Mouse (Mus musculus) thymus, postnatal 36 days (tissue): ENCODE results near the gene Tet1.
A peak's percentile ranks its signal among the peaks of the same experiment; 100 is the strongest.

Source experiments
- DNase-seq, 2 experiments: peaks; one replicate each; pipeline ENCODE4 v3.0.0; 2022; ENCODE audit warnings: mixed read lengths in 2 of 2

Tet1 gene

GRCm38 (mm10) chr10:62891025-62891424, 17.8 kb downstream of the Tet1 start:
- DNase-seq: no peak

DNA sequence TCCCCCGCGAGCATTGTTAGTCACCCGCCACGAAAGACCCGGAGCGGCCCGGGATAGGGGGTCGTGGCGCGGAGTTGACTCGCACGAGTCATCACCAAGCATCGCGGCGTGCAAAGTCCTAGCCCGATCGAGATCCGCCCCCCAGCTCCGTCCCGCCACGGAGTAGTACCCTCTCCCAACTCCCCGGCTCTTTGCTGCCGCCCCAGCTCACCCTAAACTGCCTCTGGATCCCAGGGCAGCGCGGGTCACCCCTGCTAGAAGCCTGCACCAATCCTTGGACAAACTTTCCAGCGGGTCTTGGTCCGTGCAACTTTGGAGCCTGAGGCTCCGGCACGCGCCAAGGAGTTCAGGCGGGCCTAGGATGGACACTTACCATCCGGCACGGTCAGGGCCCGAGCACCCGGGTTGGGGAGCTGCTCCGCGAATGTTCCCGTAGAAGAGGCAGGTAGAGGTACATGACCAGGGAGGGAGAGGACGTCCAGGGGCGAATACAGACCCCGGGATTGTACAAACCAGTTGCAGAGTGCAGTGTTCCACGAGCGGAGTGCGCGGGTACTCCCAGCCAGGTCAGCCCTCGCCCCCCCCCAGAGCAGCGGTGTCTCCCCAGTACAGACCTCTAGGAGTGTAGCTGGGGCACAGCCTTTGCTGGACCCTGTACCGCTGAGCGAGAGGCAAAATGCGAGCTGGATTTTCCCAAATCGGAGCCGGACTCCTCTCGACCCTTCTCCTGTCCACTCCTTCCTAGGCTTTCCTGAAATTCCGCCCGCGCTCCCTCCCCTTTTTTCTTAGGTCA, 21.8 kb downstream of the Tet1 start:
- peak; percentile 18 to 28 for DNase-seq

- peak in 1 of 2 experiments; percentile 7 for DNase-seq
Observed at GRCm38 (mm10) chr10:62885969-62886798, 22.6 kb downstream of the Tet1 start.

GRCm38 (mm10) chr10:62885460-62885859, 23.3 kb downstream of the Tet1 start:
- DNase-seq: no peak

GRCm38 (mm10) chr10:62884517-62884916, 24.3 kb downstream of the Tet1 start:
- no peak for DNase-seq

GRCm38 (mm10) chr10:62883933-62884372, 24.8 kb downstream of the Tet1 start:
- no peak for DNase-seq

GRCm38 (mm10) chr10:62881211-62881610, 27.6 kb downstream of the Tet1 start:
- peak; percentile 27 to 34 for DNase-seq

GRCm38 (mm10) chr10:62878056-62878455, 30.7 kb downstream of the Tet1 start:
- DNase-seq: no peak

DNA sequence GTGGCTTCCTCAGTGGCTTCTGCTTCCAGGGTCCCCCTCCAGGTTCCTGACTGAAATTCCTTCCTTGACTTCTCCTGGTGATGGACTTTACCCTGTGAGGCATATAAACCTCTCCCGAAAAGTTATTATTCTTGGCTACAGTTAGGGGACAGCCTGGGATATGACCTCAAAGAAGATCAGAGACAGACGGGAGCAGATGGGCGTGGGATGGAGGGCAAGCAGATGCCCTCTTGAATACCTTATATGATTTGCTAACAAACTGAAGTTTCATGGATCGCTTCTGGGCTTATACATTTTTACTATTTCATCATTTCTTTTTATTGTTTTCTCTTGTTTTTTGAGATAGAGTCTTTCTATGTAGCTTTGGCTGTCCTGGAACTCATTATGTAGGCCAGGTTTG, 33.2 kb downstream of the Tet1 start:
- no peak for DNase-seq

DNA sequence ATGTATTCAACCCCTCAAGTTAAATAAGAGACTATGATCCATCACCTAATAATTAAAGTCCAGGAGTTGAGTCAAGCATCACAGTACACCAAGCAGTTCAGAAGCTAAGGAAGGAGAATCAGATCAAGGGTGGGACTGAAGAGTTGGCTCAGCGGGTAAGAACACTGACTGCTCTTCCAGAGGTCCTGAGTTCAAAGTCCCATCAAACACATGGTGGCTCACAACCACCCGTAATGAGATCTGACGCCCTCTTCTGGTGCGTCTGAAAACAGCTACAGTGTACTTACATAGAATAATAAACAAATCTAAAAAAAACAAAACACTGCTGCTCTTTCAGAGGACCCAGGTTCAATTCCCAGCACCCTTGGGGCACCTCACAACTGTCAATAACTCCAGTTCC, 34.0 kb downstream of the Tet1 start:
- DNase-seq: no peak

- no peak for DNase-seq
Observed at GRCm38 (mm10) chr10:62866035-62866791, 42.6 kb downstream of the Tet1 start.

- DNase-seq: peak; percentile 62 to 65
Observed at GRCm38 (mm10) chr10:62865167-62866034, 43.4 kb downstream of the Tet1 start.

DNA sequence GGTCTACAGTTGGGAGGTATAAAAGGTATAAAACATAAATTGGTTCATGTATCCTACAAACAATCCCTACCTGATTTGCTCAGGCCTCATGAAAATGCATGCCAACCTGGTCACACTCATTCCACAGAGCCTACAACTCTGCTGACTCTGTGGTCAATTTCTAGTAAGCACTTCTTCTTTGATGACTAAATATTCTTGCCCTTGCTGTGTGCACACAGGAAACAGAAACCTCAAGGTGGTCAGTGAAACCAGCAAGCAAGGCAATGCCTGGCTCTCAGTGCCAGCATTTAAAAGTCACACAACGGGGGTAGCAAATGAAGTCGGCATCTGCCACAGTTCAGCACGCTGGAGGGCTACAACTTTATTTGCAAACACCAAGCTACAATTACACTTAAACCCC, 45.2 kb downstream of the Tet1 start:
- DNase-seq: no peak

GRCm38 (mm10) chr10:62862435-62862834, 46.4 kb downstream of the Tet1 start:
- peak in 1 of 2 experiments; percentile 20 for DNase-seq

DNA sequence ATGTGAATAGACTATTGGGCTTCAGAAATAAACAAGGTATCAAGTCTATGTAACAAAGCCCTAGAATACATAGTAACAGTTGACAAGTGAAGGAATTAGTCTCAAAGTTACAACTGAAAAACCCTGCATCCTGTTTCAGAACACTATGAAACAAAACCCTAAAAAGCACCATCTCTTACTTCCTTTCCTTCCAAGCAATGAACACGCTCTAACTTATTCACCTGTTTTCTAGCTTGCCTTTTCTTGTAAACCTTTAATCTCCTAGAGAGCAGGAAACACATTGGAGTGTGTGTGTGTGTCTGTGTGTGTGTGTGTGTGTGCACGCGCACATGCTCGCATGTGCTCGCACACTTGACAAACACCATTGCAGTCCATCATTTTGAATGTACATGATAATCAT, 49.8 kb downstream of the Tet1 start:
- peak in 1 of 2 experiments; percentile 21 for DNase-seq

DNA sequence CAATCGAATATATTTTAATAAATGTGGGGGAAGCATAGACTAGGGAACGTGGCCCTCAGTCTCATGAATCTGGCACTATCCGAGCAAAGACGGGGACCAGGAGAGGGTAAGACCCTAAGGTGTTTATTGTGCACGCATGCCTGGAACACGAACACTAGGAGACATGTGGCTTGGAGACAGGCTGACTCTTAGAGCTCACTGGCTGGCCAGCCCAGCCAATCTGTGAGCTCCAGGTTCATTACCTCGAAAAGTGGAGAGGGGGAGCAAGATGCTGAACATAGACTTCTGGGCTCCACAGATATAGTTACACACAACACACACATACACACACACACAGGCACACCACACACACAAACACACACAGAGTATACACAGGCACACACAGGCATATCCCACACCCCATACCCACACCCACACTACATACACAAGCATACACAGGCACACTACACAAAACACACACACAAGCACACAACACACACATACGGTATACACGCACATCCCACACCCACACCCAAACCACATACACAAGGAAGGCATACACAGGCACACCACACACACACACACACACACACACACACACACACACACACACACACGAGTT, 52.0 kb downstream of the Tet1 start:
- DNase-seq: no peak

DNA sequence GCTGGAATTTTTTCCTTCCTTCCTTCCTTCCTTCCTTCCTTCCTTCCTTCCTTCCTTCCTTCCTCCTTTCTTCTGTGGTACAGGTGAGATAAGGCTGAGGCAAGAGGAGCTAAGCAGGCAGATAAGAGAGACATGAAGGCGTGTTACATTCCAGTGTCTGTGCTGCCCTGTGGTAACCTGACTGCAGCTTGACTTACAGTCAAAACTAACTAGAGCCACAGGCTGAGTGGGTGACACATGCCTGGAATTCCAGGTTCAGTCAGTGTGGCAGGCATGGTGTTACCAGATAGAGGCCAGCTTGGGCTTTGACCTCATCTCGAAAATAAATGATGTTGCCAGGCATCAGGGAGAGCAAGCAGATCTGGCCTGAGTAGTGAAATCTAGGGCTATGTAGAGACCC, 53.8 kb downstream of the Tet1 start:
- DNase-seq: no peak

- no peak for DNase-seq
Observed at GRCm38 (mm10) chr10:62854581-62854980, 54.2 kb downstream of the Tet1 start.

GRCm38 (mm10) chr10:62851578-62851977, 57.2 kb downstream of the Tet1 start:
- DNase-seq: peak in 1 of 2 experiments; percentile 23

DNA sequence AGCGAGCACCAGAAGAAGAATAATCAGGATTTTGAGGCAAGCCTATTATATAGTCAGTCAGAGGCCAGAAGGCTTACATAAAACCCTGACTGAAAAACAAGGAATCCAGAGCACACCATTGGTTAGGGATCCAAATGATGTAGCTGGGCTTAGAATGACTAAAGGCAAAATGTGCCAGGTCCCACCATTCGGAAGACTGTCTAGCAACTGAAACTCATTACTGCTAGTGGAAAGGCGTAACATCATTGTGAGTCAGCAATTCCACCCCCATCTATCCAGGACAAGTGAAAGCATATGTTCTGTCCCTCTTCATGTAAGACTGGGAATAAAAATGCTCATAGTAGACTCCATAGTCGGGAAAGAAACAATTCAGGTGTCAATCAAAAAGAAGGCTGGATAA, 57.8 kb downstream of the Tet1 start:
- DNase-seq: no peak

- DNase-seq: no peak
Observed at GRCm38 (mm10) chr10:62848783-62849182, 60.0 kb downstream of the Tet1 start.
